Mouse (Mus musculus) adrenal gland, adult 10 weeks (tissue): ENCODE results near the gene Msrb1. TPM values are rescaled to one million over a fixed set of nuclear protein-coding genes. Genes with fewer than 3 reads are reported as not detected.

Experiments used
- polyA plus RNA-seq: library from polyadenylated mRNA; stranded (reverse); fragments of 350-450 nt; fragmentation: Illumina TruSeq; extraction: RNeasy Lipid Tissue Mini Kit (QIAGEN cat#74804); gene quantifications from one replicate; pipeline ENCODE4 v1.2.3, GENCODE M21; 2014; ENCODE audit warnings: low read depth, low replicate concordance

The Msrb1 gene
- polyA plus RNA-seq, result 6.8 TPM

DNA sequence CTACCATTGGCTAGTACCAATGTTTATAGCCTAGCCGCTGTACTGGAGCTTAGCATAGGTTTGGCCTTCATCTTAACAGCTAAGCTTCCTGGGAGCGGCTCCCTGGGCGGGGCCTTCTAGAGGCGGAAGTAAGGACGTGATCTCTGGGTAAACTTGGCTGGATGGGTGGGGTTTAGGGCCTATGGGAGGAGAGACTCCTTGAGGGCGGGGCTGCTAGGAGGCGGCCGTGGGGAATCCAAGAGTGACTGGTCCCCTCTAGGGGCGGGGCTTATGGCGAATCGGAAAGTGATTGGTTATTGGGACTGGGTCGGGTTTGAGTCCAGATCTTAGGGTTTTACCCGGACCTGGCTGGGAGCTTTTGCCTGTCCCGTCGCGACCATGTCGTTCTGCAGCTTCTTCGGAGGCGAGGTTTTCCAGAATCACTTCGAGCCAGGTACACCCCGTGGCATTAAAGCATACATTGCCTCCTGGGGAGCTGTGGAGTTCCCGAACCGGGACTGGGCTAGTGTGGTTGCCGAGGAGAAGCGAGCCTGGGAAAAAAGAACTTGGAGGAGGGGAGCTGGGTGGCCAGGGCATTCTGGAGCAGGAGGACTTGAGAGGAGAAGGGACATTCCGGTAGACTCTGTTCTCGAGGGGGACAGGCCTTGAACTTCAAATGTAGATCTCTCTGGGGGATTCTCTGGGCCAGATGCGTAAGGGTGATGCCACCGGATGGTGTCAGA is at the start of gene Msrb1:
Gene Msrb1 (plus strand): TSS at position 313 of the 722 bp plus-strand sequence.

DNA sequence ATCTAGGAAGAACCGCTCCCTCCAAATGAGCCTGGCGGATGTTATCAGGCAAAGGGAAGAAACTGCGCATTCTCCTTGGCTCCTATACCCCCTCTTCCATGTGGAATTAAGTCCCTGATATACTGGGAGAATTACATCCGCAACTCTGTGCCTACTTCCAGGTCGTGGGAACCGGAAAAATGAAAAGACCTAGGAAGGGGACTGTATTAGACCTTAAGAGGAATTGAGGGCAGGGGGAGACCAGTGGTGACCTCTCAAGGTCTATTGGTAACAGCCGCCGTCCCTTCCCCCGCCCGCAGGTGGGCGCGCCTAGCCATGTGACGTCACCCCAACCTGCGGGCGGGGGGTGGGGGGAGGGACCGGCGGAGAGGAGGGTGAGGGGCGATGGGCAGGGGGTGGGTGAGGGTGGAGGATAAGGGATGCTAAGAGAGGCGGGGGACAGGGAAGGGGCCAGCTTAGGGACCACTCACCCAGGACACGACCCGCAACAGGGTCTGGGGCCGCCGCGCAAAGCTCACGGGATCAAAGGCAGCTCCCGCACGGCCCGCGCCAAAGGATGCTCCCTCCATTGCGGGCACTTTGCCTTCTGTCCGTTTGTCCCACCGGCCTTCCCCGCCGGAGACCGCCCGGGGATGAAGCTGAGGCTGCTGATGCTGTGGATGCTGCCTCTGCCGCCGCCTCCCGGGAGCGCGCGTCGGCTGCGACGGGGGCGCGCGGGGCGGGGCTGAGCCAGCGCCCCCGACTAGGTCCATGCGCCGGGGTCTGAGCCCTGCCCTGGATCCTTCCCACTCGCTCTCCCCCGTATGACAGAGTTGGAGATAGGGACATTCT is 47.0 kb upstream of the Msrb1 start, which contains the start of gene Syngr3:
Gene Syngr3 (minus strand): TSS at position 705 of the 831 bp plus-strand sequence.

DNA sequence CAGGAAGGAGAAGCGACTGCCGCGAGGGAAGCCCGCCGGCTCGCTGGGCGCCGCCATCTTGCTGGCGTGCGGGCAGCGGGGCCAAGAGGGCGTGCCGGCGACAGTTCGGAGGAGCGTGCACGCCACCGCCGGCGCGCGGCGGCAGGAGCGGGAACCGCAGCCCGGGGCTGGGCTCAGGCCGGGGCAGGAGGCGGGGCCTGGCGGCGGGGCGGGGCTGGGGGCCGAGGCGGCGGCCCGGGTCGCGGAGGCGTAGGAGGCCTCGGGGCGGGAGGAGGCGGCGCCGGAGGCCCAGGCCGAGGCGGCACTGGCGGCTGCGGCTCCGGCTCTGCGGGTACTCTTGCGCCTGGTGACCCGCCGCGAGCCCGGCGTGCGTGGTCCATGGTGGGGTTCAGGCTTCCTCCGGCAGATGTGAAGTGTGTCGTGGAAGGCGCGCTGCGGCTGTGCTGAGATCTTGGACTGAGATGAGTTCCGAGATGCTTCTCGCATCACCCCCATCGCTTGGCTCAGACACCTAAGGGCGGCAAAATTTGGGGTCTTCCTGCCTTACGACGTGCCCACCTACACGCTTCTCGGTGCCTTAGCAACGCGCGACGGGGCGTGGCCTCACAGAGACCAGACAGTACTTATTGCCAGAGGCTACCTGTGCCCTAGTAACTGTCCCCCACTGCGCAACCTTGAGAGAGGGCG is 40.3 kb upstream of the Msrb1 start, which contains the start of the genes Gfer and Noxo1:
Gene Gfer (minus strand): TSS at position 146 of the 687 bp plus-strand sequence.
Gene Noxo1 (plus strand): TSS at position 224 of the 687 bp plus-strand sequence.

DNA sequence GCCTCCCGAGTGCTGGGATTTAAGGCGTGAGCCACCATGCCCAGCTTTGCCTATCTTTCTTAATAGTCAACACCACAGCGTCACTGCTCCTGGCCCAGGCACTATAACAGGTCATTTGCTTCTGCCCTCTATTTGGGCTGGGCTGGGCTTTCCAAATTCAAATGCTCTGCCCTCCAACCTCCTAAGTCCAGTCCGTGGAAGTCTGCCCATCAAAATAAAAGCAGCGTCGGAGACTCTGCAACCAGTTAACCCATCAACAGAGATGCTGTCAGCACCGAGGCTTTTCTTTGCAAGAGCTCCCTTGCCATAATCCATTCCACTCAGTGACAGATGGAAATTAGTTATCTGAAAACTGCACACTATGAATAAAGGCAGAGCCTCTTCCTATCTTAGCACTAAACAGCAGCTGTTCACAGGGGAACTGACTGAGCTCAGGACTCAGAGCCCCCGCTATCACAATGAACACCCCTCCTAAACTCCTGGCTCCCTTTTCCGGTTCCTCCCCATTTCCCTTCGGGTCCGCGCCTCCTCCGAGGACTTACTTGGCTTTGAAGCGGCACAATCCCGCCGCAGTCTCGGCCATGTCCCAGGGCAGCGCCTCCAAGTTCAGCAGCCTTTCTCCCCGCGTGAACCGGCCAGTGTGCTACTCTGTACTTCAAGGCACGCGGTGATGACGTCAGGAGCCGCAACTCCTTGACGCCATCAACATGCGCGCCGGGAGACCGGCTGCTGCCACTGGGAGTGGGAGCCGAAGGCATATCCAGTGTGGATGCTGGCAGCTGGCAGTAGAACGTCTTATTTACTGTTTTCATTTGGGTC is 29.3 kb upstream of the Msrb1 start, which contains the start of gene Tbl3:
Gene Tbl3 (minus strand): TSS at position 679 of the 819 bp plus-strand sequence.

DNA sequence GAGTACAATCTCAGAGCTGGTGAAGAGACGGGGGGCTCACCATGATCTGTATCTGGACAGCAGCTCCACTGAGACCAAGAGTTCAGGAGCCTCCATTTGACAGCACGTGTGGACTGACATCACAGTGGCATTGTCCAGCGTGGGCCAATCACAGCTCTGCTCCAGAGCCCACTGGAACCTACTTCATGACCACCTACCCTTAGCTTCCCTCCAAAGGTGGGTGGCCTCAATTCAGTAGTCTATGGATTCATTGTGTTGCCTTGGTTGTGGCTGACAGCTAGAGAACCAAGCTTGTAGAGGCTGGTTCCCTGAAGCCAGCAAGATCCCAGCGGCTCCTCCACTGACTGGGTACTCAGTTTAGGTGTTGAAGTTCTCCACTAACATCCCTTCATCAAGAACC is 18.5 kb upstream of the Msrb1 start, which contains the start of the genes Rnf151 and Rps2:
Gene Rnf151 (minus strand): TSS at position 121 of the 400 bp plus-strand sequence.
Gene Rps2 (plus strand): TSS at position 174 of the 400 bp plus-strand sequence.

DNA sequence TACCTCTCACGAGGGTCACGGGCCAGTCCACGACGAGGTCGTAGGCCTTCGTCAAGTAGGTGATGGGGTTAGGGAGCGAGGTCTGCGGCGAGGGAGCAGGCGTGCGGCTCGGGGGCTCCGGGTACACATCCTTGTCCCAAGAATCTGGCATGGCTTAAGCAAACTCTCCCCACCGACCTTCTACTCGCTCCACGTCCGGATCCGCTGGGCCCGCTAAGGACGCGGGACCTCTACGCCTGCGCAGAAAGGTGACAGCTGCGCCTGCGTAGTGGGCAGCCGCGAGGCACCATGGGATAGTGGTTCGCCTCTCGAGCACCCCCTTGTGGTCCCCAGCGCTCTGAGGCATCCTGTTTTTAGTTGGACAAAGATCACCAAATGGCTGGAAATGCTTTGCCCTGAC is 12.3 kb upstream of the Msrb1 start, which contains the start of gene Ndufb10:
Gene Ndufb10 (minus strand): TSS at position 295 of the 400 bp plus-strand sequence.

DNA sequence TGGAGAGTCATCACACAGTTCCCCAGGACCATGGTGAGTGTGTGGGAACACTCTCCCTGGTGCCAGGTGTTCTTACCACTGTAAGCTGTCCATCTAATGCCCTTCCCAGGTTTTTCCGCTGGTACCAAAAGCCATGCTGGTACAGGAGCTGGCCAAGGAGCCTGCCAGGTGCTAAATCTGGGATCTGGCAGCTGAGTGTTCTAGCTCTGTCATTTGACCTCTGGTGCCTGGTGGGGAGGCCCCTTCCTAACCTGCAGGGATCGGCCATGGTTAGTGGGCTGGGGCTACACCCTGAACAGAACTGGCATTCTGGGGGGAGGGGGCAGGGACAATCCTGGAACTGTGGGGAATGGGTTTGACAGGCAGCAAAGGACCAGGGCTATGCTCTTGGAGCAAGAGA is 8.8 kb upstream of the Msrb1 start, which contains the start of gene Rpl3l:
Gene Rpl3l (plus strand): TSS at position 203 of the 400 bp plus-strand sequence.

DNA sequence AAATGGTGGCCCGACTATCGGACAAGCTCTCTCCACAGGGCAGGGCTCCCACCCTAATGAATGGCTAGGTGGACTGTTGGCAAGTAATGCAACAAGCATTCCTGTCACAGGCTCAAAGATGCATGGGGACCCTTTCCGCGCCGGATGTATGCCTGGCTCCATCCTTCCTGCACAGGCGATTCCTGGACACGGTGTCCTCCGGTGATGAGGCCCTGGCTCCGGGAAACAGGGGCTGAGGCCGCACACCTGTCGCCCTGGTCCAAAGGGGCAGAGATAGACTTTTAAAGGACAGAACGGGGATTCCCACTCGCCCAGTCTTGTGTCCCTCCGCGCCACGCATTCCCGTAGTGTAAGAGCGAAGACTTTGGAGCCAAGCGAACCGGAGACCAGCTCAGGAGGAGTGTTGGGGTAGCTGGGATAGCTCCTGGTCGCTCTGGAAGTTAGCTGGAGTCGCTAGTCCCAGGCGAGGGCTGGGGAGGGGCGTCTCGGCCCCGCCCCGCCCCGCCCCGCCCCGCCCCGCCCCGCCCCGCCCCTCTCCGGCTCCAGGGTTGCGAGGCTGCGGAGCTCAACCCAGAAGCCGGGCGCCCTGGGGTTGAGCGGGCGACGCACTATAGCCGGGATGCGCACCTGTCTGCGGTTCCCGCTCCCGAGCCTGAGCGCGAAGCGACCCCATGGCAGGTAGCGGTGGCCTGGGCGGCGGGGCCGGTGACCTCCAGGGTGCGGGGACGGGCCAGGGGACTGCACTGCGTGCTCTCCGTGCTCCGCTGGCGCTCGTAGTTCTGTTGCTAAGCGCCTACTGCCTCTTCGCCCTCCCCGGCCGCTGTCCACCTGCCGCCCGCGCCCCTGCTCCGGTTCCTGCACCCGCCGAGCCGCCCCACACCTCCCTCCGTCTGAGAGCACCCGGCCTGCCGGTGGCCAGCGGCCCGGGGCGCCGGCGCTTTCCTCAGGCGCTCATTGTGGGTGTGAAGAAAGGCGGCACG is 16.3 kb downstream of the Msrb1 start, which contains the start of gene Hs3st6:
Gene Hs3st6 (plus strand): TSS at position 574 of the 980 bp plus-strand sequence.

Other genes with a start within 250 kb of the Msrb1 start
- gene Caskin1, start 248.0 kb upstream of the Msrb1 start, polyA plus RNA-seq, result 1.6 TPM
- 8.4 TPM for gene Traf7, start 208.7 kb upstream of the Msrb1 start, polyA plus RNA-seq
- not detected for gene Rab26, start 202.4 kb upstream of the Msrb1 start, polyA plus RNA-seq
- 10.1 TPM for gene Pkd1, start 186.8 kb upstream of the Msrb1 start, polyA plus RNA-seq
- 16.9 TPM for gene Tsc2, start 104.0 kb upstream of the Msrb1 start, polyA plus RNA-seq
- gene Nthl1, start 104.0 kb upstream of the Msrb1 start, polyA plus RNA-seq, result 0.47 TPM
- gene Slc9a3r2, start 86.3 kb upstream of the Msrb1 start, polyA plus RNA-seq, result 16.7 TPM
- gene Npw, start 78.2 kb upstream of the Msrb1 start, polyA plus RNA-seq, result not detected
- 2.2 TPM for gene Zfp598, start 67.0 kb upstream of the Msrb1 start, polyA plus RNA-seq
- 0.76 TPM for gene Syngr3, start 46.7 kb upstream of the Msrb1 start, polyA plus RNA-seq
- 9.0 TPM for gene Gfer, start 40.5 kb upstream of the Msrb1 start, polyA plus RNA-seq
- gene Noxo1, start 40.4 kb upstream of the Msrb1 start, polyA plus RNA-seq, result 0.87 TPM
- not detected for gene Tbl3, start 29.0 kb upstream of the Msrb1 start, polyA plus RNA-seq
- not detected for gene Rnf151, start 18.6 kb upstream of the Msrb1 start, polyA plus RNA-seq
- gene Rps2, start 18.5 kb upstream of the Msrb1 start, polyA plus RNA-seq, result 403 TPM
- gene Ndufb10, start 12.2 kb upstream of the Msrb1 start, polyA plus RNA-seq, result 88.7 TPM
- gene Rpl3l, start 8.8 kb upstream of the Msrb1 start, polyA plus RNA-seq, result 0.64 TPM
- not detected for gene Hs3st6, start 16.3 kb downstream of the Msrb1 start, polyA plus RNA-seq
- 7.2 TPM for gene Meiob, start 67.6 kb downstream of the Msrb1 start, polyA plus RNA-seq
- 14.6 TPM for gene Hagh, start 103.5 kb downstream of the Msrb1 start, polyA plus RNA-seq
- 80.9 TPM for gene Fahd1, start 113.7 kb downstream of the Msrb1 start, polyA plus RNA-seq
- gene Igfals, start 129.4 kb downstream of the Msrb1 start, polyA plus RNA-seq, result not detected
- gene Nubp2, start 149.7 kb downstream of the Msrb1 start, polyA plus RNA-seq, result 5.1 TPM
- 0.47 TPM for gene Spsb3, start 150.0 kb downstream of the Msrb1 start, polyA plus RNA-seq
- gene Eme2, start 158.4 kb downstream of the Msrb1 start, polyA plus RNA-seq, result 3.1 TPM
- 2.6 TPM for gene Mrps34, start 158.5 kb downstream of the Msrb1 start, polyA plus RNA-seq
- 6.5 TPM for gene Nme3, start 159.9 kb downstream of the Msrb1 start, polyA plus RNA-seq
- 11.4 TPM for gene Mapk8ip3, start 200.3 kb downstream of the Msrb1 start, polyA plus RNA-seq
- 27.1 TPM for gene Jpt2, start 224.0 kb downstream of the Msrb1 start, polyA plus RNA-seq